Mouse (Mus musculus): ENCODE results near the gene Atpif1. TPM values are rescaled to one million over a fixed set of nuclear protein-coding genes. Genes with fewer than 3 reads are reported as not detected.
A peak's percentile ranks its signal among the peaks of the same experiment; 100 is the strongest.

Atpif1 gene
- polyA plus RNA-seq, 1 experiment: 799 TPM

- no peak for TF ChIP-seq POLR2A (IDR thresholded peaks at IDR 0.05; ENCODE audit: borderline replicate concordance, extremely low read depth, insufficient read depth, insufficient read length, poor library complexity, severe bottlenecking)
- no peak for TF ChIP-seq CTCF (IDR thresholded peaks at IDR 0.05; ENCODE audit: borderline replicate concordance, extremely low read depth, insufficient read depth, insufficient read length)
- no peak for DNase-seq (ENCODE audit: low read depth)
Measured at GRCm38 (mm10) chr4:132554221-132554620, 20.8 kb upstream of the Atpif1 start.

- peak; percentile 77 for DNase-seq (ENCODE audit: low read depth)
- peak; percentile 68; the same call in 1 of the 2 replicates for TF ChIP-seq CTCF (IDR thresholded peaks at IDR 0.05; ENCODE audit: borderline replicate concordance, extremely low read depth, insufficient read depth, insufficient read length)
- no peak for TF ChIP-seq POLR2A (IDR thresholded peaks at IDR 0.05; ENCODE audit: borderline replicate concordance, extremely low read depth, insufficient read depth, insufficient read length, poor library complexity, severe bottlenecking)
Measured at GRCm38 (mm10) chr4:132545851-132546250, 12.4 kb upstream of the Atpif1 start.

- DNase-seq (ENCODE audit: low read depth): no peak
- TF ChIP-seq CTCF (IDR thresholded peaks at IDR 0.05; ENCODE audit: borderline replicate concordance, extremely low read depth, insufficient read depth, insufficient read length): no peak
- no peak for TF ChIP-seq POLR2A (IDR thresholded peaks at IDR 0.05; ENCODE audit: borderline replicate concordance, extremely low read depth, insufficient read depth, insufficient read length, poor library complexity, severe bottlenecking)
Measured at GRCm38 (mm10) chr4:132542724-132543123, 9.3 kb upstream of the Atpif1 start.

- no peak for DNase-seq (ENCODE audit: low read depth)
- TF ChIP-seq CTCF (IDR thresholded peaks at IDR 0.05; ENCODE audit: borderline replicate concordance, extremely low read depth, insufficient read depth, insufficient read length): no peak
- TF ChIP-seq POLR2A (IDR thresholded peaks at IDR 0.05; ENCODE audit: borderline replicate concordance, extremely low read depth, insufficient read depth, insufficient read length, poor library complexity, severe bottlenecking): no peak
Measured at GRCm38 (mm10) chr4:132541413-132541812, 8.0 kb upstream of the Atpif1 start.

- TF ChIP-seq CTCF (IDR thresholded peaks at IDR 0.05; ENCODE audit: borderline replicate concordance, extremely low read depth, insufficient read depth, insufficient read length) (no peak), POLR2A (IDR thresholded peaks at IDR 0.05; ENCODE audit: borderline replicate concordance, extremely low read depth, insufficient read depth, insufficient read length, poor library complexity, severe bottlenecking) (no peak)
- DNase-seq (ENCODE audit: low read depth): no peak
Measured at GRCm38 (mm10) chr4:132539481-132539880, 6.0 kb upstream of the Atpif1 start.

GRCm38 (mm10) chr4:132535406-132536121 is 2.1 kb upstream of the Atpif1 start, which contains the start of gene Dnajc8:
TSS of gene Dnajc8 (plus strand) at chr4:132535550.
- peak; percentile 97 for DNase-seq (ENCODE audit: low read depth)
- TF ChIP-seq CTCF (IDR thresholded peaks at IDR 0.05; ENCODE audit: borderline replicate concordance, extremely low read depth, insufficient read depth, insufficient read length) (no peak), POLR2A (IDR thresholded peaks at IDR 0.05; ENCODE audit: borderline replicate concordance, extremely low read depth, insufficient read depth, insufficient read length, poor library complexity, severe bottlenecking) (peak; percentile 70; the same call in 1 of the 2 replicates)

- peak; percentile 46 for DNase-seq (ENCODE audit: low read depth)
- no peak for TF ChIP-seq POLR2A (IDR thresholded peaks at IDR 0.05; ENCODE audit: borderline replicate concordance, extremely low read depth, insufficient read depth, insufficient read length, poor library complexity, severe bottlenecking)
- no peak for TF ChIP-seq CTCF (IDR thresholded peaks at IDR 0.05; ENCODE audit: borderline replicate concordance, extremely low read depth, insufficient read depth, insufficient read length)
Measured at GRCm38 (mm10) chr4:132532496-132532895, 963 bp downstream of the Atpif1 start.

GRCm38 (mm10) chr4:132530033-132530804 is 3.2 kb downstream of the Atpif1 start:
- DNase-seq (ENCODE audit: low read depth): no peak
- TF ChIP-seq POLR2A (IDR thresholded peaks at IDR 0.05; ENCODE audit: borderline replicate concordance, extremely low read depth, insufficient read depth, insufficient read length, poor library complexity, severe bottlenecking): no peak
- no peak for TF ChIP-seq CTCF (IDR thresholded peaks at IDR 0.05; ENCODE audit: borderline replicate concordance, extremely low read depth, insufficient read depth, insufficient read length)

- no peak for DNase-seq (ENCODE audit: low read depth)
- TF ChIP-seq CTCF (IDR thresholded peaks at IDR 0.05; ENCODE audit: borderline replicate concordance, extremely low read depth, insufficient read depth, insufficient read length): no peak
- TF ChIP-seq POLR2A (IDR thresholded peaks at IDR 0.05; ENCODE audit: borderline replicate concordance, extremely low read depth, insufficient read depth, insufficient read length, poor library complexity, severe bottlenecking): no peak
Measured at GRCm38 (mm10) chr4:132529344-132529743, 4.1 kb downstream of the Atpif1 start.

GRCm38 (mm10) chr4:132527917-132528522 is 5.4 kb downstream of the Atpif1 start:
- no peak for TF ChIP-seq CTCF (IDR thresholded peaks at IDR 0.05; ENCODE audit: borderline replicate concordance, extremely low read depth, insufficient read depth, insufficient read length)
- no peak for TF ChIP-seq POLR2A (IDR thresholded peaks at IDR 0.05; ENCODE audit: borderline replicate concordance, extremely low read depth, insufficient read depth, insufficient read length, poor library complexity, severe bottlenecking)

GRCm38 (mm10) chr4:132526678-132527077 is 6.8 kb downstream of the Atpif1 start:
- no peak for DNase-seq (ENCODE audit: low read depth)
- peak; percentile 33; the same call in 1 of the 2 replicates for TF ChIP-seq CTCF (IDR thresholded peaks at IDR 0.05; ENCODE audit: borderline replicate concordance, extremely low read depth, insufficient read depth, insufficient read length)
- TF ChIP-seq POLR2A (IDR thresholded peaks at IDR 0.05; ENCODE audit: borderline replicate concordance, extremely low read depth, insufficient read depth, insufficient read length, poor library complexity, severe bottlenecking): no peak

More at GRCm38 (mm10) chr4:132527917-132528522, 5.4 kb downstream of the Atpif1 start:
- DNase-seq (ENCODE audit: low read depth): no peak

Data from brain, embryonic 14.5 days (tissue).